Mouse (Mus musculus): ENCODE measurements around the gene Gm21820. TPM values are rescaled to one million over a fixed set of nuclear protein-coding genes. Genes with fewer than 3 reads are reported as not detected.
"Not testable (repeated sequence)": the region's sequence is repeated elsewhere in the genome, so short reads cannot be mapped to it uniquely, and the experiment has no call there.

Gene Gm21820
- polyA plus RNA-seq (2014; fragmentation: Nextera tagmentation; extraction: Ambion mirVana) = not detected in 2 replicates

DNA sequence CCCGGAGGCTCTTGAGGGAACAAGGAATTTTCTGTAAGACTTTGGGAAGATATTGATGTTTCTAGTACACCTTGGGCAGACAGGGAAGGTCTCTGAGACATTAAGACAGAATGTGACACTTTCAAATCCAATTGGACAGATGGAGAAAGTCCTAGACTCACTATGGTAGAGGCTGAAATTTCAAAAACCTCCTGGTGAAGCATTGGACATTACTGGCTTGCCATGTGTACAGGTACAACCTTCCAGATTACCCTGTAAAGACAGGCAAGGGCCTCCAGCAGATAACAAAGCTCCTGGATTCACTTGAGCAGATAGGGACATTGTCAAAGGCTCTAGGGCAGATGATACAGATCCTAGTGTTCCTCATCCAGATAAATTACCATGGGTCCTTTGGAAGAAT, at the start of gene Gm21820:
Gm21820 (minus strand) TSS at position 101 of the 400 bp plus-strand sequence.
- ATAC-seq (replicated peaks; ENCODE audit: low FRiP score); H3K27ac ChIP-seq (ENCODE audit: low read depth, low read length); H3K27me3 ChIP-seq (ENCODE audit: control insufficient read depth, insufficient read depth, low read length); H3K4me2 ChIP-seq (ENCODE audit: low read depth, low read length, severe bottlenecking); H3K36me3 ChIP-seq (ENCODE audit: control insufficient read depth, insufficient read depth, low read length); H3K9ac ChIP-seq (ENCODE audit: low read length); H3K4me3 ChIP-seq (ENCODE audit: low read depth, low read length); H3K9me3 ChIP-seq (ENCODE audit: control insufficient read depth, low read length); H3K4me1 ChIP-seq (replicated peaks; ENCODE audit: control insufficient read depth, insufficient read depth, low read length); DNase-seq (ENCODE audit: low spot score): not testable (repeated sequence)
- WGBS = 70% methylated on average over 1 of the region's 1 CpGs

Other genes with a start within 250 kb of the Gm21820 start
- gene Gm20918, start 205.5 kb downstream of the Gm21820 start, polyA plus RNA-seq (2014; fragmentation: Nextera tagmentation; extraction: Ambion mirVana) = not detected in 2 replicates

All from forebrain, embryonic 11.5 days (tissue).